Mouse (Mus musculus): ENCODE results near the gene Txndc16. TPM values are rescaled to one million over a fixed set of nuclear protein-coding genes. Genes with fewer than 3 reads are reported as not detected.

Gene Txndc16
- polyA plus RNA-seq (2017; shearing (Covaris generic)): 10 to 100 TPM; 12.3 to 16.9 TPM

DNA sequence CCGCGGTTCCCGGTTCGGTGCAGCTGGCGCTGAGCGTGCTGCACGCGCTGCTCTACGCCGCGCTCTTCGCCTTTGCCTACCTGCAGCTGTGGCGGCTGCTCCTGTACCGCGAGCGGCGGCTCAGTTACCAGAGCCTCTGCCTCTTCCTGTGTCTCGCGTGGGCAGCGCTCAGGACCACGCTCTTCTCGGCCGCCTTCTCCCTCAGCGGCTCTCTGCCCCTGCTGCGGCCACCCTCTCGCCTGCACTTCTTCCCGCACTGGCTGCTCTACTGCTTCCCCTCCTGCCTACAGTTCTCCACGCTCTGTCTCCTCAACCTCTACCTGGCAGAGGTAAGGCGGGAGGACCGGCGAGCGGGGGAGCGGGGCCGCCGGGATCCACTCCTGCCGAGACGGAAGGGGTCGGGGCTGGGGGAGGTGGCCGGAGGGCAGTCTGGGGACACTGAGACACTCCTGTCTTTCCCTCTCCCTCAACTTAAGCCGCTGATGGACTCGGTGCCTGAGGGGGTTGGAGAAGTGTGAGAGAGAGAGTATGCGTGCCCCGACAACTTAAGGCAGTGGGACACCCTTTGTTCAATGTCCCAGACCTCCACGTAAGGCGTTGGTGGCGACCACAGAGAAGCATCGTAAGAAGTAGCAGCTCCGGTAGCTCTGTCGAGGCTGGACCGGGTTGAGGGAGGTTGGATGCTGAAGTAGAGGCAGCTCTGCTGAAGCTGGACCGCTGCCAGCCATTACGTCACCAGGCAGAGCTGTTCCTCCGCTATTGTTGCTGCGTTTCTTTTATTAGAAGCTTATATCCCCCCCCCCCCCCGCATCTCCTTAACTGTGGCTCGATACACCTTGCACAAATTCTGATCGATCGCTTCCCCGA lies at the start of gene Txndc16:
Txndc16 (minus strand) TSS at position 239 of the 867 bp plus-strand sequence.

GRCm38 (mm10) chr14:45219281-45220089 lies 643 bp downstream of the Txndc16 start, which contains the start of gene Gpr137c:
Gene Gpr137c, plus strand, starts transcription at chr14:45219717.

Other genes with a start within 250 kb of the Txndc16 start
- gene Ptger2, start 232.1 kb downstream of the Txndc16 start, polyA plus RNA-seq (2017; shearing (Covaris generic)): 10 to 100 TPM; 30.8 to 61.0 TPM
- 1 to 10 TPM; 2.9 to 3.8 TPM for gene Gpr137c, start 611 bp downstream of the Txndc16 start, polyA plus RNA-seq (2017; shearing (Covaris generic))
- 10 to 100 TPM; 51.4 to 57.5 TPM for gene Ero1l, start 98.4 kb upstream of the Txndc16 start, polyA plus RNA-seq (2017; shearing (Covaris generic))
- 100 to 1,000 TPM; 129 to 138 TPM for gene Psmc6, start 109.5 kb upstream of the Txndc16 start, polyA plus RNA-seq (2017; shearing (Covaris generic))
- 1 to 10 TPM; 5.6 to 7.5 TPM for gene Styx, start 130.8 kb upstream of the Txndc16 start, polyA plus RNA-seq (2017; shearing (Covaris generic))
- 10 to 100 TPM; 66.1 to 78.1 TPM for gene Gnpnat1, start 184.6 kb upstream of the Txndc16 start, polyA plus RNA-seq (2017; shearing (Covaris generic))